In genomic region chr17:77913962-77914450, GRCm38 (mm10) we compare ENCODE assay signal across 27 mouse cellular contexts.
"Had no signal": no experiment of that assay in that cellular context is flagged by ENCODE, and none has a peak within 500 bp of the region (broad histone marks: within the 10 kb centered on the region; RNA-seq: fewer than 3 reads in every experiment).

No protein-coding gene starts in this region.

- DNase-seq: gastrocnemius, postnatal 14 days; gastrocnemius, postnatal 36 days; heart, adult 11 months; heart, adult 2 months; heart, postnatal 14 days; heart, postnatal 36 days; kidney, adult 11 months; kidney, adult 2 months; kidney, adult 9 months; kidney, postnatal 14 days; kidney, postnatal 36 days; layer of hippocampus, adult 9-11 months; layer of hippocampus, postnatal 36 days; left cerebral cortex, postnatal 4 days had no signal

- H3K27me3 ChIP-seq: heart, embryonic 13.5 days; heart, embryonic 15.5 days; hindbrain, embryonic 13.5 days; hindbrain, embryonic 15.5 days; kidney, embryonic 15.5 days; limb, embryonic 13.5 days; limb, embryonic 15.5 days; liver, embryonic 12.5 days had no signal

- H3K9ac ChIP-seq: heart, embryonic 13.5 days; heart, embryonic 15.5 days; hindbrain, embryonic 13.5 days; hindbrain, embryonic 15.5 days; kidney, embryonic 15.5 days; limb, embryonic 13.5 days; limb, embryonic 15.5 days; liver, embryonic 12.5 days; liver, embryonic 14.5 days had no signal

- H3K4me1 ChIP-seq: heart, embryonic 13.5 days; heart, embryonic 15.5 days; hindbrain, embryonic 13.5 days; hindbrain, embryonic 15.5 days; kidney, embryonic 15.5 days; limb, embryonic 13.5 days; limb, embryonic 15.5 days; liver, embryonic 12.5 days had no signal

- H3K36me3 ChIP-seq: heart, embryonic 13.5 days; heart, embryonic 15.5 days; hindbrain, embryonic 13.5 days; hindbrain, embryonic 15.5 days; kidney, embryonic 15.5 days; limb, embryonic 13.5 days; limb, embryonic 15.5 days; liver, embryonic 12.5 days had no signal

- ATAC-seq: hindbrain, postnatal 0 days; intestine, embryonic 16.5 days; liver, embryonic 12.5 days had no signal

- H3K9me3 ChIP-seq: heart, embryonic 13.5 days; heart, embryonic 15.5 days; hindbrain, embryonic 13.5 days; hindbrain, embryonic 15.5 days; kidney, embryonic 15.5 days; limb, embryonic 13.5 days; limb, embryonic 15.5 days; liver, embryonic 12.5 days had no signal

- H3K4me2 ChIP-seq: heart, embryonic 11.5 days; heart, embryonic 13.5 days; heart, embryonic 15.5 days; hindbrain, embryonic 13.5 days; hindbrain, embryonic 15.5 days; kidney, embryonic 15.5 days; limb, embryonic 13.5 days; limb, embryonic 15.5 days; liver, embryonic 12.5 days had no signal

- H3K4me3 ChIP-seq: heart, adult 2 months; heart, embryonic 13.5 days; heart, embryonic 15.5 days; hindbrain, embryonic 13.5 days; hindbrain, embryonic 15.5 days; kidney, embryonic 15.5 days; limb, embryonic 13.5 days; limb, embryonic 15.5 days; liver, embryonic 12.5 days had no signal

- H3K27ac ChIP-seq: heart, adult 2 months; heart, embryonic 13.5 days; heart, embryonic 15.5 days; hindbrain, embryonic 13.5 days; hindbrain, embryonic 15.5 days; hindbrain, postnatal 0 days; kidney, embryonic 15.5 days; kidney, postnatal 0 days; limb, embryonic 13.5 days; limb, embryonic 15.5 days; liver, embryonic 12.5 days; liver, embryonic 14.5 days had no signal
